Mouse (Mus musculus): ENCODE results near the gene St3gal6.

The St3gal6 gene

GRCm38 (mm10) chr16:58520457-58520856 is 3.6 kb downstream of the St3gal6 start:
- no peak for DNase-seq

- DNase-seq, result no peak
Measured at GRCm38 (mm10) chr16:58519650-58520073, 4.4 kb downstream of the St3gal6 start.

GRCm38 (mm10) chr16:58516960-58517798 is 6.9 kb downstream of the St3gal6 start:
- DNase-seq, result no peak

- no peak for DNase-seq
Measured at GRCm38 (mm10) chr16:58516161-58516560, 7.9 kb downstream of the St3gal6 start.

- DNase-seq, result no peak
Measured at GRCm38 (mm10) chr16:58514565-58514964, 9.5 kb downstream of the St3gal6 start.

- no peak for DNase-seq
Measured at GRCm38 (mm10) chr16:58513755-58514154, 10.3 kb downstream of the St3gal6 start.

GRCm38 (mm10) chr16:58512887-58513286 is 11.2 kb downstream of the St3gal6 start:
- peak; percentile 20 to 28 for DNase-seq

GRCm38 (mm10) chr16:58512181-58512761 is 11.8 kb downstream of the St3gal6 start:
- peak; percentile 23 to 32 for DNase-seq

GRCm38 (mm10) chr16:58504945-58505344 is 19.1 kb downstream of the St3gal6 start:
- DNase-seq, result no peak

GRCm38 (mm10) chr16:58502566-58502965 is 21.5 kb downstream of the St3gal6 start:
- no peak for DNase-seq

GRCm38 (mm10) chr16:58501760-58502301 is 22.2 kb downstream of the St3gal6 start:
- DNase-seq, result no peak

GRCm38 (mm10) chr16:58499650-58500049 is 24.4 kb downstream of the St3gal6 start:
- no peak for DNase-seq

- DNase-seq, result no peak
Measured at GRCm38 (mm10) chr16:58499172-58499584, 24.9 kb downstream of the St3gal6 start.

GRCm38 (mm10) chr16:58497886-58498713 is 25.9 kb downstream of the St3gal6 start:
- DNase-seq, result no peak

- no peak for DNase-seq
Measured at GRCm38 (mm10) chr16:58496791-58497190, 27.3 kb downstream of the St3gal6 start.

- no peak for DNase-seq
Measured at GRCm38 (mm10) chr16:58487861-58488260, 36.2 kb downstream of the St3gal6 start.

- no peak for DNase-seq
Measured at GRCm38 (mm10) chr16:58482296-58482695, 41.7 kb downstream of the St3gal6 start.

- no peak for DNase-seq
Measured at GRCm38 (mm10) chr16:58481906-58482270, 42.2 kb downstream of the St3gal6 start.

GRCm38 (mm10) chr16:58481219-58481905 is 42.7 kb downstream of the St3gal6 start:
- DNase-seq, result no peak

GRCm38 (mm10) chr16:58479898-58480448 is 44.1 kb downstream of the St3gal6 start:
- DNase-seq, result no peak

- no peak for DNase-seq
Measured at GRCm38 (mm10) chr16:58476363-58476762, 47.7 kb downstream of the St3gal6 start.

GRCm38 (mm10) chr16:58475544-58476154 is 48.4 kb downstream of the St3gal6 start:
- DNase-seq, result no peak
